Mouse (Mus musculus) ES-E14 (cell line): ENCODE results near the gene Ankmy1. TPM values are rescaled to one million over a fixed set of nuclear protein-coding genes. Genes with fewer than 3 reads are reported as not detected.

Experiments used
- DNase-seq: peaks from one replicate; pipeline ENCODE4 v3.0.0-alpha.2; 2013; ENCODE audit warnings: low read depth, low spot score
- H3K27ac ChIP-seq: 2 replicates; pipeline ENCODE4 v1.5.1; 2012; ENCODE audit warnings: low read depth, mild to moderate bottlenecking, low read length, moderate library complexity, mixed read lengths; ENCODE audit not compliant: poor library complexity, insufficient read depth, severe bottlenecking
- H3K36me3 ChIP-seq: 2 replicates; pipeline ENCODE4 v1.6.1; 2012; ENCODE audit warnings: mild to moderate bottlenecking, low read length, moderate library complexity, mixed read lengths; ENCODE audit not compliant: control insufficient read depth, poor library complexity, insufficient read depth, severe bottlenecking
- H3K4me1 ChIP-seq, 2 experiments: fragments of 150-350 bp in 1 of 2; sonication (generic) in 1 of 2; 2 replicates each; pipeline ENCODE4 v1.6.1; 2012; ENCODE audit warnings: low read length in 2 of 2, mild to moderate bottlenecking in 1 of 2, mixed read lengths in 1 of 2; ENCODE audit not compliant: control insufficient read depth in 2 of 2, insufficient read depth in 2 of 2, poor library complexity in 1 of 2
- H3K4me3 ChIP-seq, 2 experiments: fragments of 150-350 bp in 1 of 2; sonication (generic) in 1 of 2; 2 replicates each; pipeline ENCODE4 v1.5.1; 2012; ENCODE audit warnings: low read length in 2 of 2, low read depth in 1 of 2, mild to moderate bottlenecking in 1 of 2, mixed read lengths in 1 of 2; ENCODE audit not compliant: insufficient read depth in 1 of 2, poor library complexity in 1 of 2, severe bottlenecking in 1 of 2
- H3K9ac ChIP-seq: 2 replicates; pipeline ENCODE4 v1.6.1; 2012; ENCODE audit warnings: low read depth, mild to moderate bottlenecking, low read length, mixed read lengths; ENCODE audit not compliant: poor library complexity, insufficient read depth, severe bottlenecking
- H3K9me3 ChIP-seq: fragments of 150-350 bp; sonication (generic); 2 replicates; pipeline ENCODE4 v1.6.1; 2012; ENCODE audit warnings: low read depth, mild to moderate bottlenecking, low read length; ENCODE audit not compliant: control insufficient read depth, insufficient read depth
- CHD2 ChIP-seq: IDR thresholded peaks from 2 replicates; pipeline ENCODE4 v1.6.1; 2014; ENCODE audit warnings: mild to moderate bottlenecking, low read depth, low read length, inconsistent platforms
- HCFC1 ChIP-seq: IDR thresholded peaks from 2 replicates; pipeline ENCODE4 v1.6.1; 2012; ENCODE audit warnings: low read length, inconsistent platforms, borderline replicate concordance; ENCODE audit not compliant: insufficient read depth
- MAFK ChIP-seq: IDR thresholded peaks from 2 replicates; pipeline ENCODE4 v1.6.1; 2014; ENCODE audit warnings: mild to moderate bottlenecking, low read depth, low read length, inconsistent platforms; ENCODE audit not compliant: insufficient read depth
- ZC3H11A ChIP-seq: IDR thresholded peaks from 2 replicates; pipeline ENCODE4 v1.6.1; 2012; ENCODE audit warnings: low read depth, mild to moderate bottlenecking, inconsistent platforms, low read length, borderline replicate concordance
- ZNF384 ChIP-seq: IDR thresholded peaks from 2 replicates; pipeline ENCODE4 v1.6.1; 2012; ENCODE audit warnings: low read depth, low read length, inconsistent platforms
- in situ Hi-C, 2 experiments: fragments of 600-800 bp; cut with MboI; formaldehyde crosslinking; loops; one replicate each; pipeline ENCODE4 v1.15.1; 2025; ENCODE audit warnings: low sequenced_read_pairs in 2 of 2, inconsistent platforms in 1 of 2; ENCODE audit not compliant: unreplicated experiment in 2 of 2
- total RNA-seq: library from RNA; depleted of rRNA; stranded (reverse); fragments of 300-350 nt; gene quantifications from 2 replicates; pipeline ENCODE4 v1.2.3, GENCODE M21; 2012

Ankmy1 gene
- total RNA-seq, 1 experiment: 0.71 TPM

GRCm38 (mm10) chr1:92910925-92911720 lies 8.4 kb upstream of the Ankmy1 start:
- Histone ChIP-seq H3K27ac (no peak overlapping the region), H3K4me1 (peaks cover 0 to 10% of the 10 kb centered on the region in 2 experiments; a peak in 1 of 4 replicates), H3K36me3 (peaks cover 3% of the 10 kb centered on the region; the same call in 1 of the 2 replicates), H3K9me3 (no peaks in the 10 kb centered on the region), H3K9ac (peak overlapping the region; percentile 68), H3K4me3 (peak overlapping the region; percentile 70 to 73)
- TF ChIP-seq MAFK (no peak), CHD2 (no peak), ZNF384 (no peak), ZC3H11A (no peak), HCFC1 (no peak)
- in situ Hi-C loops: no loop called here
- no peak for DNase-seq

- H3K4me1 ChIP-seq: peaks cover 0 to 10% of the 10 kb centered on the region in 2 experiments; a peak in 1 of 4 replicates
- H3K36me3 ChIP-seq: no peaks in the 10 kb centered on the region; the same call in 1 of the 2 replicates
- H3K27ac ChIP-seq: no peak within 1 kb of the TSS
- TF ChIP-seq HCFC1 (no peak), MAFK (no peak), ZNF384 (no peak), ZC3H11A (no peak), CHD2 (no peak)
- H3K9ac ChIP-seq: peak within 1 kb of the TSS; percentile 68
- in situ Hi-C loops: no loop called here
- H3K9me3 ChIP-seq: no peaks in the 10 kb centered on the region
- DNase-seq: no peak
- H3K4me3 ChIP-seq: peak within 1 kb of the TSS; percentile 70 to 73
These were observed 7.7 kb upstream of the Ankmy1 start, which contains the start of gene Rnpepl1 for GRCm38 (mm10) chr1:92910239-92910885. Gene Rnpepl1, plus strand, starts transcription at chr1:92910783.

- H3K27ac ChIP-seq: no peak overlapping the region
- H3K4me1 ChIP-seq: peaks cover 0 to 10% of the 10 kb centered on the region in 2 experiments; a peak in 1 of 4 replicates
- DNase-seq: no peak
These were observed 6.4 kb upstream of the Ankmy1 start for GRCm38 (mm10) chr1:92909068-92909467.

DNA sequence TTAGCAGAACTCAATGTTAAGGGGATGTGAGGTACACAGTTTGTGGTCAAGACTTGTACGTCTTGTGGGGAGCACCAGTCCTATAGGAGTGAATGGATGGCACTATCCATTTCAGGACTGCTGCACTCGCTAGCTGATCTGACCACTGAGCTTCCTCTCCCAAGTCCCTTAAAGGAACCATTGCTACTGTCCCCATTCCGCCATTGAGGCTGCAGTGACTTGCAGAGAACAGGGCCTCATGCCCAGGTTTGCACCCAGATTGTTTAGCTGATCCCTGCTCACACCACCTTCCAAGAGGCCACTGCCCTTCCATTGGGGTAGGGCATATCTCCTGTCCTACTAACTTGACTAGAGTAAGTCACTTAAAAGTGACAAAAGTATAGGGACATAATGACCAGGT lies 6.0 kb upstream of the Ankmy1 start:
- Histone ChIP-seq H3K4me1 (peaks cover 0 to 10% of the 10 kb centered on the region in 2 experiments; a peak in 1 of 4 replicates), H3K9me3 (no peaks in the 10 kb centered on the region), H3K4me3 (no peak overlapping the region), H3K27ac (no peak overlapping the region), H3K36me3 (no peaks in the 10 kb centered on the region; the same call in 1 of the 2 replicates), H3K9ac (no peak overlapping the region)
- DNase-seq: no peak
- TF ChIP-seq HCFC1 (no peak), CHD2 (no peak), ZC3H11A (no peak), MAFK (no peak), ZNF384 (no peak)
- in situ Hi-C loops: no loop called here

More at GRCm38 (mm10) chr1:92909068-92909467, 6.4 kb upstream of the Ankmy1 start:
- H3K36me3 ChIP-seq: no peaks in the 10 kb centered on the region; the same call in 1 of the 2 replicates
- no peaks in the 10 kb centered on the region for H3K9me3 ChIP-seq
- in situ Hi-C loops: no loop called here
- H3K9ac ChIP-seq: no peak overlapping the region
- TF ChIP-seq MAFK: no peak
- no peak for TF ChIP-seq ZC3H11A
- no peak for TF ChIP-seq HCFC1
- no peak for TF ChIP-seq CHD2
- no peak for TF ChIP-seq ZNF384
- H3K4me3 ChIP-seq: no peak overlapping the region
